Mouse (Mus musculus) urinary bladder, adult 2 months (tissue): ENCODE measurements around the gene Gpr143. TPM values are rescaled to one million over a fixed set of nuclear protein-coding genes. Genes with fewer than 3 reads are reported as not detected.

Experiments used
- polyA plus RNA-seq: library from polyadenylated mRNA; depleted of rRNA; stranded (reverse); fragments of >200 nt; gene quantifications from 2 replicates; pipeline ENCODE4 v1.2.3, GENCODE M21; 2012; rRNA removed

Gene Gpr143
- polyA plus RNA-seq, 1 experiment = not detected

Other genes with a start within 250 kb of the Gpr143 start
- not detected in 2 replicates for gene Cldn34a, start 218.6 kb upstream of the Gpr143 start, polyA plus RNA-seq
- gene Shroom2, start 12.5 kb upstream of the Gpr143 start, polyA plus RNA-seq = 5.6 TPM in 2 replicates
- gene Usp51, start 224.5 kb downstream of the Gpr143 start, polyA plus RNA-seq = 0.03 and 0.06 TPM in 2 replicates